Mouse (Mus musculus) CH12.LX (cell line): ENCODE data around the gene Pold1. TPM values are rescaled to one million over a fixed set of nuclear protein-coding genes. Genes with fewer than 3 reads are reported as not detected.

Experiments
- DNase-seq: peaks from one replicate; pipeline ENCODE4 v3.0.0-alpha.2; 2013; ENCODE audit errors: extremely low read depth
- H3K27ac ChIP-seq: 2 replicates; pipeline ENCODE4 v1.5.1; 2012; ENCODE audit warnings: low read depth, mild to moderate bottlenecking, control low read depth, moderate library complexity; ENCODE audit not compliant: insufficient read depth
- H3K27me3 ChIP-seq: replicated peaks from 2 replicates; pipeline ENCODE3; 2012; ENCODE audit warnings: inconsistent platforms
- H3K36me3 ChIP-seq, 2 experiments: replicated peaks in 1 of 2; 2 replicates each; pipeline versions ENCODE3 to v1.6.1; 2012; ENCODE audit warnings: inconsistent platforms in 1 of 2, low read length in 1 of 2, mild to moderate bottlenecking in 1 of 2, mixed read lengths in 1 of 2, moderate library complexity in 1 of 2; ENCODE audit not compliant: control insufficient read depth in 1 of 2, insufficient read depth in 1 of 2
- H3K4me1 ChIP-seq, 2 experiments: 2 replicates each; pipeline ENCODE4 v1.6.1; 2012; ENCODE audit warnings: inconsistent platforms in 1 of 2, moderate library complexity in 1 of 2; ENCODE audit not compliant: insufficient read depth in 2 of 2, control insufficient read depth in 1 of 2
- H3K4me2 ChIP-seq: 2 replicates; pipeline ENCODE4 v1.6.1; 2012; ENCODE audit warnings: low read depth, mild to moderate bottlenecking, control low read depth; ENCODE audit not compliant: poor library complexity, insufficient read depth, severe bottlenecking
- H3K4me3 ChIP-seq, 3 experiments: fragments of 150-350 bp in 1 of 3; sonication (generic) in 1 of 3; replicated peaks in 1 of 3; 2 replicates each; pipeline versions ENCODE3 to v1.5.1; 2011 to 2012; ENCODE audit warnings: low read depth in 2 of 3, low read length in 2 of 3, mild to moderate bottlenecking in 2 of 3, moderate library complexity in 2 of 3, control low read depth in 1 of 3, improper control_type of control experiment in 1 of 3, inconsistent platforms in 1 of 3, mixed read lengths in 1 of 3; ENCODE audit not compliant: poor library complexity in 1 of 3
- H3K79me2 ChIP-seq: replicated peaks from 2 replicates; pipeline ENCODE4 v1.6.1; 2012; ENCODE audit warnings: mild to moderate bottlenecking, moderate library complexity; ENCODE audit not compliant: control insufficient read depth, poor library complexity, insufficient read depth, severe bottlenecking; ENCODE audit errors: extremely low read depth
- H3K9ac ChIP-seq: 2 replicates; pipeline ENCODE4 v1.6.1; 2012; ENCODE audit warnings: low read depth, mild to moderate bottlenecking, control low read depth, moderate library complexity; ENCODE audit not compliant: insufficient read depth
- H3K9me3 ChIP-seq: replicated peaks from 2 replicates; pipeline ENCODE3; 2012; ENCODE audit warnings: low read length, inconsistent platforms, mixed read lengths
- CHD1 ChIP-seq: IDR thresholded peaks from 2 replicates; pipeline ENCODE4 v1.6.1; 2012; ENCODE audit warnings: low read depth, low read length, improper control_type of control experiment, inconsistent platforms
- CHD2 ChIP-seq: IDR thresholded peaks from 2 replicates; pipeline ENCODE4 v1.6.1; 2011; ENCODE audit warnings: low read length, improper control_type of control experiment
- CTCF ChIP-seq, 2 experiments: IDR thresholded peaks in 1 of 2; conservative IDR thresholded peaks in 1 of 2; 2 replicates each; pipeline ENCODE4 v1.5.1; 2011 to 2012; ENCODE audit warnings: low read depth in 2 of 2, low read length in 2 of 2, improper control_type of control experiment in 1 of 2, inconsistent platforms in 1 of 2, mild to moderate bottlenecking in 1 of 2, moderate library complexity in 1 of 2
- E2F4 ChIP-seq: IDR thresholded peaks from 2 replicates; pipeline ENCODE4 v1.6.1; 2011; ENCODE audit warnings: low read depth, low read length, improper control_type of control experiment; ENCODE audit not compliant: insufficient replicate concordance
- ELF1 ChIP-seq: IDR thresholded peaks from 2 replicates; pipeline ENCODE4 v1.6.1; 2014; ENCODE audit warnings: low read depth, mild to moderate bottlenecking, inconsistent platforms, low read length, improper control_type of control experiment
- EP300 ChIP-seq: IDR thresholded peaks from 2 replicates; pipeline ENCODE4 v1.6.1; 2011; ENCODE audit warnings: low read length, improper control_type of control experiment
- ETS1 ChIP-seq: conservative IDR thresholded peaks from 2 replicates; pipeline ENCODE4 v1.6.1; 2012; ENCODE audit warnings: low read depth, mild to moderate bottlenecking, inconsistent platforms, low read length, improper control_type of control experiment, moderate library complexity
- GABPA ChIP-seq: IDR thresholded peaks from 2 replicates; pipeline ENCODE4 v1.6.1; 2012; ENCODE audit warnings: low read depth, low read length, improper control_type of control experiment, inconsistent platforms; ENCODE audit not compliant: insufficient replicate concordance
- IRF4 ChIP-seq: IDR thresholded peaks from 2 replicates; pipeline ENCODE4 v1.6.1; 2014; ENCODE audit warnings: low read depth, mild to moderate bottlenecking, inconsistent platforms, low read length, improper control_type of control experiment
- JUN ChIP-seq: IDR thresholded peaks from 2 replicates; pipeline ENCODE4 v1.6.1; 2011; ENCODE audit warnings: low read depth, mild to moderate bottlenecking, low read length, improper control_type of control experiment, moderate library complexity; ENCODE audit not compliant: insufficient read depth
- JUND ChIP-seq: conservative IDR thresholded peaks from 2 replicates; pipeline ENCODE4 v1.6.1; 2011; ENCODE audit warnings: low read depth, low read length, improper control_type of control experiment
- KAT2A ChIP-seq: IDR thresholded peaks from 2 replicates; pipeline ENCODE4 v1.6.1; 2012; ENCODE audit warnings: low read length, improper control_type of control experiment, inconsistent platforms; ENCODE audit not compliant: insufficient replicate concordance
- MAFK ChIP-seq: IDR thresholded peaks from 2 replicates; pipeline ENCODE4 v1.6.1; 2011; ENCODE audit warnings: low read length, improper control_type of control experiment; ENCODE audit not compliant: insufficient replicate concordance
- MAX ChIP-seq: IDR thresholded peaks from 2 replicates; pipeline ENCODE4 v1.6.1; 2011; ENCODE audit warnings: low read length, improper control_type of control experiment
- MAZ ChIP-seq: IDR thresholded peaks from 2 replicates; pipeline ENCODE4 v1.6.1; 2012; ENCODE audit warnings: low read depth, mild to moderate bottlenecking, inconsistent platforms, low read length, improper control_type of control experiment, moderate library complexity
- MXI1 ChIP-seq: IDR thresholded peaks from 2 replicates; pipeline ENCODE4 v1.6.1; 2011; ENCODE audit warnings: mild to moderate bottlenecking, low read depth, low read length, improper control_type of control experiment
- NELFE ChIP-seq: IDR thresholded peaks from 2 replicates; pipeline ENCODE4 v1.6.1; 2011; ENCODE audit warnings: low read depth, low read length, improper control_type of control experiment
- NRF1 ChIP-seq: IDR thresholded peaks from 2 replicates; pipeline ENCODE4 v1.6.1; 2014; ENCODE audit warnings: low read depth, mild to moderate bottlenecking, inconsistent platforms, low read length, improper control_type of control experiment, moderate library complexity
- PAX5 ChIP-seq: IDR thresholded peaks from 2 replicates; pipeline ENCODE4 v1.6.1; 2012; ENCODE audit warnings: low read length, inconsistent platforms, mixed read lengths
- POLR2AphosphoS2 ChIP-seq: IDR thresholded peaks from 2 replicates; pipeline ENCODE4 v1.6.1; 2011; ENCODE audit warnings: low read depth, low read length, improper control_type of control experiment
- RAD21 ChIP-seq: IDR thresholded peaks from 2 replicates; pipeline ENCODE4 v1.6.1; 2011; ENCODE audit warnings: low read depth, mild to moderate bottlenecking, low read length, improper control_type of control experiment, moderate library complexity
- RCOR1 ChIP-seq: conservative IDR thresholded peaks from 2 replicates; pipeline ENCODE4 v1.6.1; 2012; ENCODE audit warnings: low read depth, mild to moderate bottlenecking, inconsistent platforms, low read length, improper control_type of control experiment
- SMC3 ChIP-seq: IDR thresholded peaks from 2 replicates; pipeline ENCODE4 v1.6.1; 2011; ENCODE audit warnings: low read depth, low read length, improper control_type of control experiment
- TBP ChIP-seq: conservative IDR thresholded peaks from 2 replicates; pipeline ENCODE4 v1.6.1; 2011; ENCODE audit warnings: low read depth, low read length, improper control_type of control experiment
- TCF12 ChIP-seq: IDR thresholded peaks from 2 replicates; pipeline ENCODE4 v1.6.1; 2014; ENCODE audit warnings: low read depth, mild to moderate bottlenecking, inconsistent platforms, low read length, improper control_type of control experiment
- UBTF ChIP-seq: IDR thresholded peaks from 2 replicates; pipeline ENCODE4 v1.6.1; 2012; ENCODE audit warnings: low read depth, mild to moderate bottlenecking, inconsistent platforms, low read length, improper control_type of control experiment, moderate library complexity
- USF1 ChIP-seq: IDR thresholded peaks from 2 replicates; pipeline ENCODE4 v1.6.1; 2014; ENCODE audit warnings: low read depth, mild to moderate bottlenecking, inconsistent platforms, low read length, improper control_type of control experiment
- USF2 ChIP-seq: conservative IDR thresholded peaks from 2 replicates; pipeline ENCODE4 v1.6.1; 2011; ENCODE audit warnings: low read depth, low read length, improper control_type of control experiment
- ZKSCAN1 ChIP-seq: IDR thresholded peaks from 2 replicates; pipeline ENCODE4 v1.6.1; 2012; ENCODE audit warnings: low read depth, inconsistent platforms, low read length, improper control_type of control experiment, borderline replicate concordance
- ZNF384 ChIP-seq: IDR thresholded peaks from 2 replicates; pipeline ENCODE4 v1.6.1; 2012; ENCODE audit warnings: low read depth, low read length, improper control_type of control experiment, inconsistent platforms
- dilution Hi-C: fragments of 300-500 bp; cut with MboI; formaldehyde crosslinking; loops from 2 replicates; pipeline ENCODE4 v1.14.3; 2020; ENCODE audit warnings: low sequenced_read_pairs; ENCODE audit not compliant: extremely low pct_unique_long_range_greater_than_20kb, extremely low pct_ligation_motif_present
- in situ Hi-C: fragments of 300-500 bp; cut with MboI; formaldehyde crosslinking; loops from 3 replicates; pipeline ENCODE4 v1.14.3; 2019; ENCODE audit warnings: low sequenced_read_pairs, low pct_ligation_motif_present, low pct_unique_long_range_greater_than_20kb, mixed read lengths
- polyA plus RNA-seq: library from polyadenylated mRNA; unstranded; fragments of >175 nt; gene quantifications from 2 replicates; pipeline ENCODE4 v1.2.1, GENCODE M21; 2012; ENCODE audit warnings: low read depth; ENCODE audit not compliant: insufficient read length
- total RNA-seq, 2 experiments: library from RNA; depleted of rRNA; stranded (reverse); fragments of 300-350 nt in 1 of 2; fragments of >200 nt in 1 of 2; gene quantifications; 2 replicates each; pipeline ENCODE4 v1.2.3; 2012 to 2014

Gene Pold1
- total and polyA plus RNA-seq, 3 experiments = 49.3 to 131 (median 67.6) TPM

- Histone ChIP-seq H3K79me2 (no peaks in the 10 kb centered on the region), H3K27me3 (no peaks in the 10 kb centered on the region), H3K4me3 (no peak overlapping the region), H3K4me2 (no peak overlapping the region), H3K36me3 (no peaks in the 10 kb centered on the region), H3K27ac (no peak overlapping the region), H3K9ac (no peak overlapping the region), H3K9me3 (no peaks in the 10 kb centered on the region)
- in situ Hi-C loops = no loop called here
- DNase-seq = no peak
- dilution Hi-C loops = no loop called here
- TF ChIP-seq JUN (no peak), PAX5 (no peak), GABPA (no peak), JUND (no peak), KAT2A (no peak), ZKSCAN1 (no peak), TCF12 (no peak), ZNF384 (no peak), ELF1 (no peak), MAFK (no peak)
- TF ChIP-seq, all 38 proteins: peak for 0
- H3K4me1 ChIP-seq = peaks cover 3 to 25% of the 10 kb centered on the region in 2 experiments; a peak in 3 of 4 replicates
Measured at GRCm38 (mm10) chr7:44563284-44563683, 14.6 kb upstream of the Pold1 start.

DNA sequence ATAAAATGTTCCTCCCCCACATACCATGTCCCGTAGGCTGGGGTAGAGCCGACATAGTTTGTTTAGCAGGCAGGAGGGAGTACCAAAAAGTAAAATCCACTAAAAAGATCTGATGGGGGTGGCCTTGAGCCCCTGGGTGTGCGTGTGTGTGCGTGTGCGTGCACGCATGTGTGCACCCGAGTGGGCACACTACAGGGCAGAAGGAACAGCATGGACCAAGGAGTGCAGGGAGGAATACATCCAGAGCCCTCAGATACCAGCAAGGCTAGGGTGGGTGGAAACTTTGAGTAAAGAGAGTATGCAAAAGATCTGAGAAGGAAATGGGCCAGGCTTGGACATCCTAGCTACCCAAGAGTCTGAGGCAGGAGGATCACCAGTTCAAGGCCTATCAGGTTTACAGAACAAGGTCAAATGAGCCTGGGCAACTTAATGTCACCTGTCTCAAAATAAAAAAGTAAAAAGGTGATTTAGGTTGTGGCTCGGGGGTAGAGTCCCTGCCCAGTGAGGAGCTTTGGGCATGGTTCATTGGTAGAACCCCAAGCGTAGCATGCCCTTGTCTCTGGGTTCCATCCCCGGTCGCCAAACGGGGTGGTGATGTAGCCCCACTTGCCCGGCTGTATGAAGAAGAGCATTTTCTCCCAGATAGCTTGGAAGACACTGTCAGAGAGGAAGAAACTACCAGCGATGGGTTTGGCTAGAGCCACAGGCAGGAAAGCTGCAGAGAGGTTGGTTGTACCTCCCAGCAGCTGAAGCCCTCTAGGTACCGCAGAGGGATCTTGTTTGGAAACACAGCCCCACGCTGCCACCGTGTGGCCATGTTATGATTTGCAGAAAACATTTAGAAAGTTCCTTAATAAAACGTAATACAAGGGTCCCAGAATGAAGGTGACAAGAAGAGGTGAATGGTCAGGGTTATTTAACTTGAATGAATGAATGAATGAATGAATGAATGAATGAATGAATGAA, 12.1 kb upstream of the Pold1 start:
- H3K9me3 ChIP-seq = no peaks in the 10 kb centered on the region
- H3K4me3 ChIP-seq = no peak overlapping the region
- H3K27me3 ChIP-seq = no peaks in the 10 kb centered on the region
- no peak overlapping the region for H3K27ac ChIP-seq
- H3K4me1 ChIP-seq = peaks cover 6 to 37% of the 10 kb centered on the region in 2 experiments; a peak in 3 of 4 replicates
- H3K36me3 ChIP-seq = no peaks in the 10 kb centered on the region
- DNase-seq = peak; percentile 86
- dilution Hi-C loops (no loop called here), in situ Hi-C loops (no loop called here)
- no peaks in the 10 kb centered on the region for H3K79me2 ChIP-seq
- H3K9ac ChIP-seq = no peak overlapping the region
- no peak overlapping the region for H3K4me2 ChIP-seq
- no peak for TF ChIP-seq UBTF
- TF ChIP-seq TCF12 = no peak
- TF ChIP-seq NRF1 = no peak
- TF ChIP-seq NELFE = no peak
- TF ChIP-seq MXI1 = no peak
- no peak for TF ChIP-seq TBP
- no peak for TF ChIP-seq POLR2AphosphoS2
- TF ChIP-seq CHD1 = no peak
- TF ChIP-seq SMC3 = peak; percentile 92
- TF ChIP-seq IRF4 = peak; percentile 14; the same call in 1 of the 2 replicates
- no peak for TF ChIP-seq EP300
- no peak for TF ChIP-seq JUN
- no peak for TF ChIP-seq MAZ
- TF ChIP-seq E2F4 = no peak
- TF ChIP-seq ETS1 = no peak
- TF ChIP-seq ZKSCAN1 = no peak
- TF ChIP-seq CHD2 = no peak
- TF ChIP-seq USF1 = no peak
- TF ChIP-seq KAT2A = no peak
- peak; percentile 90 for TF ChIP-seq RAD21
- no peak for TF ChIP-seq RCOR1
- TF ChIP-seq USF2 = no peak
- TF ChIP-seq PAX5 = no peak
- TF ChIP-seq MAFK = no peak
- peak; percentile 44 to 92 for TF ChIP-seq CTCF (conservative IDR thresholded peaks at IDR 0.05 in 1 of 2, IDR thresholded peaks at IDR 0.05 in 1 of 2; ENCODE audit: low read depth in 2 of 2, low read length in 2 of 2)
- TF ChIP-seq MAX = no peak
